Comparison of ENCODE assay signal across 30 mouse cellular contexts in genomic region chr8:105780298-105780697, GRCm38 (mm10). TPM values are rescaled to one million over a fixed set of nuclear protein-coding genes. Genes with fewer than 3 reads are reported as not detected.
DNase-seq lines count a peak whose midpoint lies in the region; ATAC-seq and TF ChIP-seq lines count a peak whose summit lies in the region.
"Had no signal": no experiment of that assay in that cellular context is flagged by ENCODE, and none has a peak within 500 bp of the region (broad histone marks: within the 10 kb centered on the region; RNA-seq: fewer than 3 reads in every experiment).

No protein-coding gene starts in this region.

- no peaks in the 10 kb centered on the region for H3K9me3 ChIP-seq in intestine, postnatal 0 days (ENCODE audit: control insufficient read depth)
- no peaks in the 10 kb centered on the region for H3K9me3 ChIP-seq in intestine, embryonic 15.5 days
- no peaks in the 10 kb centered on the region for H3K9me3 ChIP-seq in megakaryocyte, embryonic 14.5 days
- H3K9me3 ChIP-seq: embryonic facial prominence, embryonic 12.5 days; embryonic facial prominence, embryonic 15.5 days; G1E; heart, embryonic 10.5 days; hindbrain, embryonic 10.5 days; hindbrain, embryonic 13.5 days had no signal

- no peaks in the 10 kb centered on the region for H3K27me3 ChIP-seq in intestine, postnatal 0 days (replicated peaks; ENCODE audit: control insufficient read depth, insufficient read depth, low read length)
- H3K27me3 ChIP-seq in intestine, embryonic 15.5 days (replicated peaks) = no peaks in the 10 kb centered on the region
- no peaks in the 10 kb centered on the region for H3K27me3 ChIP-seq in megakaryocyte, embryonic 14.5 days (replicated peaks)
- H3K27me3 ChIP-seq: CH12.LX; embryonic facial prominence, embryonic 12.5 days; embryonic facial prominence, embryonic 15.5 days; hindbrain, embryonic 13.5 days; Patski had no signal

- H3K4me2 ChIP-seq in intestine, postnatal 0 days (replicated peaks; ENCODE audit: low read depth) = no peak overlapping the region
- H3K4me2 ChIP-seq in intestine, embryonic 15.5 days (replicated peaks) = no peak overlapping the region
- H3K4me2 ChIP-seq: embryonic facial prominence, embryonic 12.5 days; embryonic facial prominence, embryonic 15.5 days; hindbrain, embryonic 13.5 days had no signal

- 87% methylated on average over 5 of the region's 5 CpGs for WGBS in intestine, postnatal 0 days
- WGBS in intestine, embryonic 15.5 days = 72% methylated on average over 5 of the region's 5 CpGs

- no peak for DNase-seq in embryo, embryonic 11 days
- no peak for DNase-seq in cerebellum, adult 11-12 months
- no peak for DNase-seq in heart, postnatal 14 days
- DNase-seq: adrenal gland, postnatal 10 days; adrenal gland, postnatal 36 days; B cell, adult 2 months; cerebellum, adult 11 months; cerebellum, adult 8-10 months; cerebellum, postnatal 14 days; gastrocnemius, postnatal 25 days; heart, adult 2 months; heart, postnatal 36 days had no signal

- peak; percentile 58; the same call in 1 of the 2 replicates for ATAC-seq in intestine, postnatal 0 days
- ATAC-seq in intestine, embryonic 15.5 days = no peak
- ATAC-seq in granulocyte monocyte progenitor cell, adult 5-6 weeks (replicated peaks; ENCODE audit: poor library complexity, severe bottlenecking) = peak; percentile 82
- ATAC-seq: forebrain, embryonic 14.5 days; hindbrain, embryonic 16.5 days; Patski had no signal

- no peaks in the 10 kb centered on the region for H3K4me1 ChIP-seq in intestine, postnatal 0 days (replicated peaks; ENCODE audit: control insufficient read depth, insufficient read depth, low read length)
- H3K4me1 ChIP-seq in intestine, embryonic 15.5 days (replicated peaks) = no peaks in the 10 kb centered on the region
- peaks cover 95% of the 10 kb centered on the region for H3K4me1 ChIP-seq in megakaryocyte, embryonic 14.5 days
- H3K4me1 ChIP-seq: embryonic facial prominence, embryonic 12.5 days; embryonic facial prominence, embryonic 15.5 days; heart, embryonic 10.5 days; hindbrain, embryonic 10.5 days; hindbrain, embryonic 13.5 days had no signal

- no peak for TF ChIP-seq CTCF in intestine, postnatal 0 days (IDR thresholded peaks at IDR 0.05; ENCODE audit: low read depth)

- peaks cover 65% of the 10 kb centered on the region for H3K36me3 ChIP-seq in intestine, postnatal 0 days (ENCODE audit: control insufficient read depth, insufficient read depth)
- peaks cover 7% of the 10 kb centered on the region; the same call in 1 of the 2 replicates for H3K36me3 ChIP-seq in intestine, embryonic 15.5 days
- H3K36me3 ChIP-seq in megakaryocyte, embryonic 14.5 days (replicated peaks; ENCODE audit: low read length) = peaks cover 95% of the 10 kb centered on the region

- H3K4me3 ChIP-seq in intestine, postnatal 0 days (ENCODE audit: low read depth, low read length) = no peak overlapping the region
- H3K4me3 ChIP-seq in intestine, embryonic 15.5 days (replicated peaks) = no peak overlapping the region
- H3K4me3 ChIP-seq in megakaryocyte, embryonic 14.5 days (replicated peaks) = peak overlapping the region; percentile 9
- H3K4me3 ChIP-seq: embryonic facial prominence, embryonic 12.5 days; embryonic facial prominence, embryonic 15.5 days; heart, adult 2 months; heart, embryonic 10.5 days; hindbrain, embryonic 10.5 days; hindbrain, embryonic 13.5 days had no signal

- peak overlapping the region; percentile 21; the same call in 1 of the 2 replicates for H3K27ac ChIP-seq in intestine, postnatal 0 days (ENCODE audit: low read depth, low read length)
- no peak overlapping the region for H3K27ac ChIP-seq in intestine, embryonic 15.5 days
- H3K27ac ChIP-seq: embryonic facial prominence, embryonic 12.5 days; embryonic facial prominence, embryonic 15.5 days; heart, adult 2 months; heart, embryonic 10.5 days; hindbrain, embryonic 10.5 days; hindbrain, embryonic 13.5 days had no signal

- intact Hi-C loops in heart, postnatal 14 days (cut with DNase I) = no loop called here

- no peak overlapping the region for H3K9ac ChIP-seq in intestine, postnatal 0 days (ENCODE audit: low read depth, low read length)
- no peak overlapping the region for H3K9ac ChIP-seq in intestine, embryonic 15.5 days
- H3K9ac ChIP-seq: embryonic facial prominence, embryonic 12.5 days; embryonic facial prominence, embryonic 15.5 days; hindbrain, embryonic 13.5 days had no signal

RNA-seq across cellular contexts. Expression of gene Gfod2, which starts 21.8 kb away (rescaled TPM):
- polyA plus RNA-seq in intestine, postnatal 0 days (2015; fragmentation: Nextera tagmentation; extraction: Ambion mirVana) = 4.0 and 4.4 TPM in 2 replicates
- polyA plus RNA-seq in intestine, embryonic 15.5 days (2015; fragmentation: Nextera tagmentation; extraction: Ambion mirVana) = 10.5 and 10.6 TPM in 2 replicates
- 1.7 TPM in 1 of 2 replicates, not detected in the other for total RNA-seq in granulocyte monocyte progenitor cell, adult 5-6 weeks (2014; fragmentation: Nextera tagmentation)
- 3.4 and 4.6 TPM in 2 replicates for total RNA-seq in granulocyte monocyte progenitor cell, adult 5-6 weeks (2017)
- 3.0 and 9.7 TPM in 2 replicates for polyA plus RNA-seq in megakaryocyte, embryonic 14.5 days (2012; ENCODE audit: insufficient read depth, low replicate concordance)
- 1 to 10 TPM; 3.6 to 3.7 TPM for total RNA-seq in heart, postnatal 14 days (2021)

RNA-seq across cellular contexts. Expression of gene Ranbp10, which starts 46.9 kb away (rescaled TPM):
- 4.1 and 4.6 TPM in 2 replicates for polyA plus RNA-seq in intestine, postnatal 0 days (2015; fragmentation: Nextera tagmentation; extraction: Ambion mirVana)
- 8.5 and 8.9 TPM in 2 replicates for polyA plus RNA-seq in intestine, embryonic 15.5 days (2015; fragmentation: Nextera tagmentation; extraction: Ambion mirVana)
- total RNA-seq in granulocyte monocyte progenitor cell, adult 5-6 weeks (2014; fragmentation: Nextera tagmentation) = 12.9 and 16.7 TPM in 2 replicates
- total RNA-seq in granulocyte monocyte progenitor cell, adult 5-6 weeks (2017) = 7.2 and 8.3 TPM in 2 replicates
- polyA plus RNA-seq in megakaryocyte, embryonic 14.5 days (2012; ENCODE audit: insufficient read depth, low replicate concordance) = 10.3 and 11.1 TPM in 2 replicates
- total RNA-seq in heart, postnatal 14 days (2021) = 10 to 100 TPM; 23.1 to 24.7 TPM

RNA-seq across cellular contexts. Expression of gene Tsnaxip1, which starts 47.2 kb away (rescaled TPM):
- not detected in 2 replicates for polyA plus RNA-seq in intestine, postnatal 0 days (2015; fragmentation: Nextera tagmentation; extraction: Ambion mirVana)
- not detected in 2 replicates for polyA plus RNA-seq in intestine, embryonic 15.5 days (2015; fragmentation: Nextera tagmentation; extraction: Ambion mirVana)
- not detected in 2 replicates for total RNA-seq in granulocyte monocyte progenitor cell, adult 5-6 weeks (2014; fragmentation: Nextera tagmentation)
- not detected in 2 replicates for total RNA-seq in granulocyte monocyte progenitor cell, adult 5-6 weeks (2017)
- polyA plus RNA-seq in megakaryocyte, embryonic 14.5 days (2012; ENCODE audit: insufficient read depth, low replicate concordance) = not detected in 2 replicates
- total RNA-seq in heart, postnatal 14 days (2021) = under 1 TPM in 1 of 2 experiments, not detected in 1; 0.38 TPM
- total RNA-seq: adrenal gland, adult 18-20 months; adrenal gland, postnatal 10 days; adrenal gland, postnatal 36 days; gastrocnemius, adult 8-10 months; gastrocnemius, postnatal 25 days; heart, adult 2 months; heart, postnatal 36 days had no signal
- polyA plus RNA-seq: G1E; heart, embryonic 14.5 days; heart, postnatal 0 days had no signal
